Mouse (Mus musculus) embryonic facial prominence, embryonic 11.5 days (tissue): ENCODE data around the gene Pirt. TPM values are rescaled to one million over a fixed set of nuclear protein-coding genes. Genes with fewer than 3 reads are reported as not detected.

Experiments used
- ATAC-seq: fragments of 200-750 bp; cut with Nextera tagmentation; replicated peaks from 2 replicates; pipeline ENCODE4 v1.8.0; 2017; ENCODE audit warnings: low read depth; ENCODE audit not compliant: insufficient number of reproducible peaks, low FRiP score, low TSS enrichment
- DNase-seq: peaks from one replicate; pipeline ENCODE4 v3.0.0-alpha.2; 2015; ENCODE audit warnings: low spot score
- H3K27ac ChIP-seq: fragments of 300-500 bp; sonication (generic); replicated peaks from 2 replicates; pipeline ENCODE4 v1.5.1; 2014; ENCODE audit warnings: mild to moderate bottlenecking, low read depth, low read length, control low read depth
- H3K27me3 ChIP-seq: fragments of 300-500 bp; sonication (generic); 2 replicates; pipeline ENCODE4 v1.6.1; 2014; ENCODE audit warnings: mild to moderate bottlenecking, low read length, moderate library complexity, mixed read lengths; ENCODE audit not compliant: control insufficient read depth, insufficient read depth
- H3K36me3 ChIP-seq: fragments of 300-500 bp; sonication (generic); replicated peaks from 2 replicates; pipeline ENCODE4 v1.6.1; 2014; ENCODE audit warnings: low read depth, mild to moderate bottlenecking, low read length, moderate library complexity, mixed read lengths; ENCODE audit not compliant: control insufficient read depth, insufficient read depth
- H3K4me1 ChIP-seq: fragments of 300-500 bp; sonication (generic); 2 replicates; pipeline ENCODE4 v1.6.1; 2014; ENCODE audit warnings: low read length, mixed read lengths; ENCODE audit not compliant: control insufficient read depth, insufficient read depth
- H3K4me2 ChIP-seq: fragments of 300-500 bp; sonication (generic); 2 replicates; pipeline ENCODE4 v1.6.1; 2014; ENCODE audit warnings: low read depth, mild to moderate bottlenecking, control low read depth, low read length, moderate library complexity
- H3K4me3 ChIP-seq: fragments of 300-500 bp; sonication (generic); 2 replicates; pipeline ENCODE4 v1.5.1; 2014; ENCODE audit warnings: low read depth, low read length, control low read depth
- H3K9ac ChIP-seq: fragments of 300-500 bp; sonication (generic); replicated peaks from 2 replicates; pipeline ENCODE4 v1.6.1; 2014; ENCODE audit warnings: mild to moderate bottlenecking, control low read depth, low read length
- H3K9me3 ChIP-seq: fragments of 300-500 bp; sonication (generic); replicated peaks from 2 replicates; pipeline ENCODE4 v1.6.1; 2016; ENCODE audit warnings: mild to moderate bottlenecking, low read length, inconsistent platforms, mixed read lengths; ENCODE audit not compliant: control insufficient read depth
- WGBS: fragments of 180-500 bp; shearing (Covaris S2); extraction: QIAGEN DNeasy Blood & Tissue Kit; methylation state at CpG from one replicate; pipeline ENCODE4 v1.1.7; 2014; 5-methylcytosine and 5-hydroxymethylcytosine counted together
- polyA plus RNA-seq: library from polyadenylated mRNA; unstranded; fragments of >200 nt; fragmentation: Nextera tagmentation; extraction: Ambion mirVana; gene quantifications from 2 replicates; pipeline ENCODE4 v1.2.1, GENCODE M21; 2014

Pirt gene
- polyA plus RNA-seq, 1 experiment from 2014 or later, result 3.5 TPM

DNA sequence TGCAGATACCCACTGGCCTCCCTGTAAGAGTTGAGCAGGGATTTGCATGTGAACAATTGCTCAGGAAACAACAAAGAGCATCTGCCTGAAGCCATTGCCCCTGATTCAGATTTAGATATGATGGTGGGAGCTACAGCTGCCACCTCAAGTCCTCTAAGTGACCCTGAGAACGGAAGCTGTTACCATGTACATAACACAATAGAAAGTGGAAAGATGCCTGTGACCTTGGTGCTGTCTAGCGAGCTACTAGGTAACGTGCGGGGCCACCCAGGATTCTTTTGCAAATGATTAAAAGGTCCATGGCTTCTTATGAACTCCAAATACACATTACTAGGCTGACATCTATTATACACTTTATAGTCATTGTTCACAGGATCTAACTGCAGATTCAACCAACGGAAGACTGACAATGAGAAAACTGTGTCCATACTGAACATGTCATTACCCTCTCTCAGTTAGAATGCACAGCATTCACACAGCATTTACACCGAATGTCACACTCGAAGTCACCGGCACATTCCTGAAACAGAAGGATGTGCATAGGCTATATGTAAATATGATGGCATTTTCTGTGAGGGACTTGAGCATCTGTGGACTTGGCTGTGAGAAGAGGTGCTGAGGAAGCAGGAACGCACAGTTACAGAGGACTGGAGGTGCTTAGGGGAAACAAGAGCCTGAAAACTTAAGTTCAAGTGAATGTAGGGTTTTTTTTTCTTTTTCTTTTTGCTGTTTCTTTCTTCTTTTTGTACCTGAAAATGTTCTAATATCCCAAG is 21.2 kb downstream of the Pirt start:
- no peak overlapping the region for H3K4me2 ChIP-seq
- no peak overlapping the region for H3K27ac ChIP-seq
- no peaks in the 10 kb centered on the region for H3K36me3 ChIP-seq
- H3K9ac ChIP-seq, result no peak overlapping the region
- 77% methylated on average over 9 of the region's 9 CpGs for WGBS
- no peak for DNase-seq
- H3K9me3 ChIP-seq, result no peaks in the 10 kb centered on the region
- ATAC-seq, result no peak
- H3K4me3 ChIP-seq, result no peak overlapping the region
- H3K27me3 ChIP-seq, result no peaks in the 10 kb centered on the region
- H3K4me1 ChIP-seq, result no peaks in the 10 kb centered on the region

DNA sequence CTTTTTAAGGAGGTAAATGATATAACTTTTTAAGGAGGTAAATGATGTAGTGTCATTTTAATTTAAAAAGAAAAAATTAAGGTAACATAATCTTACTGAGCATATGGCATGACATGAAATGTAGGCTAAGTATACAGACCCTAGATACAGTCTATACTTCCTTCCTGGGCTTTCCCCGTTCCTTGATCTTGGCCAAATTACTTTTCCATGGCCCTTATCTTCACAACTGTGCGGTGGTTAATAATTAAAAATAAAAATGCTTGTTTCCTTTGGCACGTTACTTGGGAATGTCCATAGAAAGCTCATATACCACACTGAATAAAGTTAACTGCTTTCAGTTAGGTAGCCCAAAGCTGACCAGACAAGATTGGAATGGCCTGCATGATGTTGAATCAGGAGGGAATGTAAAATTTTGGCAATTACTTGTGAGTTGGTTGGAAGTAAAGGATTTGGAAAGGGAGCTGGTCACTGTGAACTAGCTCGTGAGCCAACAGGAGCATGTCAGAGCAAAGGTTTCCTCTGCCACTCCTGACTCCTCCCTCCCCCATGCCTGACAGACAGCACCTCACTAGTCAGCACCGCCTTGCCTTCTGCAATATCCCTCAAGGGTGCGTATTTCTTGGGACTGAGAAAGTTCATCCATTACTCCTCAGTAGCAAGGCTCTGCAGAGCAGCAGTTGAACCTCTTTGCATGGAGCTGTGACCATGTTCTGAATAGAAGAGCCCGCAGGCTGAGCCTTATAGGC is 22.8 kb downstream of the Pirt start:
- no peak overlapping the region for H3K4me3 ChIP-seq
- no peaks in the 10 kb centered on the region for H3K27me3 ChIP-seq
- no peak overlapping the region for H3K9ac ChIP-seq
- 82% methylated on average over 7 of the region's 7 CpGs for WGBS
- no peak overlapping the region for H3K4me2 ChIP-seq
- H3K27ac ChIP-seq, result no peak overlapping the region
- ATAC-seq (no peak), DNase-seq (no peak)
- no peaks in the 10 kb centered on the region for H3K9me3 ChIP-seq
- no peaks in the 10 kb centered on the region for H3K36me3 ChIP-seq
- H3K4me1 ChIP-seq, result no peaks in the 10 kb centered on the region

GRCm38 (mm10) chr11:66942011-66942410 is 30.2 kb downstream of the Pirt start:
- H3K4me1 ChIP-seq, result no peaks in the 10 kb centered on the region
- no peak overlapping the region for H3K27ac ChIP-seq
- WGBS, result 97% methylated on average over 5 of the region's 5 CpGs
- ATAC-seq (no peak), DNase-seq (no peak)
- no peaks in the 10 kb centered on the region for H3K27me3 ChIP-seq
- H3K9ac ChIP-seq, result no peak overlapping the region
- H3K4me3 ChIP-seq, result no peak overlapping the region
- no peaks in the 10 kb centered on the region for H3K36me3 ChIP-seq
- no peak overlapping the region for H3K4me2 ChIP-seq
- no peaks in the 10 kb centered on the region for H3K9me3 ChIP-seq

DNA sequence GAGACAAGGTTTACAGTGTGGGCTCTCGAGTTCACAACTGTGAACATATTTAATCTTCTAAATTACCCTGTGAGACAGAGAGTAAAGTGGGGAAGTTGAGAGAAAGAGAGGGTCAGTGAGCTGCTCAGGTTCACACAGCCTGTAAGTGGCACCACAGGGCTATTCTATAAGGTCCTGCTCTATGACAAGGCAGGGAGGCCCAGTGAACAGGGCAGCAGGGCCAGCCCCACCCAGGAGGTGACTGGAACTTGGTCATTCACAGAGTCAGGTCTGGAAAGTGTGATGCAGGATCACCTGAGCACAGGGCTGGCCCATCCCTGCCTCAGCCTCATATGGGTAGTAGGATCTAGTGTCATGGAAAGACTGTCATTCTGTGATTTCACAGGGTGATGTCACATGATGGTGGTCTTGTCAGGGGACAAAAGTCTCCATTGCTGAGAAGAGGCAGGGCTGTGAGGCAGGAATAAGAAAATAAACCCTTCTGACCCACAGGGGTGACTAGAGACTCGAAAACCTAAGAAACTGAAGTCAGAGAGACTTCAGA is 33.5 kb downstream of the Pirt start:
- no peaks in the 10 kb centered on the region for H3K4me1 ChIP-seq
- H3K27ac ChIP-seq, result no peak overlapping the region
- H3K27me3 ChIP-seq, result no peaks in the 10 kb centered on the region
- no peaks in the 10 kb centered on the region for H3K36me3 ChIP-seq
- DNase-seq (no peak), ATAC-seq (no peak)
- WGBS, result 82% methylated on average over 2 of the region's 2 CpGs
- H3K9ac ChIP-seq, result no peak overlapping the region
- no peaks in the 10 kb centered on the region for H3K9me3 ChIP-seq
- no peak overlapping the region for H3K4me3 ChIP-seq
- H3K4me2 ChIP-seq, result no peak overlapping the region

DNA sequence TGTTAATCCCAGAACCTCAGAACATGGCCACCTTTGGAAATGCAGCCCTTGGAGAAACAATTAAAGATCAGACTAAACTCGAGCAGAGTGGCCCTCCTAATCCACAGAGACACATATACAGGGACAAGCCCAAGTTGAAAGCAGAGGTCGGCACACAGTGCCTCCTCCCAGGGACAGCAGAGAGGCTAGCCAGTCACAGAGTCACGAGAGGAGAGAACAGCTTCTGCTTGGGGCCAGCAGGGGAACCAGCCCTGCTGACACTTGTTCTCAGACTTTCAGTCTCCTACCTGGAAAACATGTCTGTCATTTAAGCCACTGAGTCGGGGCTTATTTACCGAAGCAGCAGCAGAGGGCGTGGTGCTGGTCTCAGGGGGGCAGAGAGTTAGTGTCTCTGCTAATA is 34.7 kb downstream of the Pirt start:
- no peak for DNase-seq
- H3K27ac ChIP-seq, result no peak overlapping the region

DNA sequence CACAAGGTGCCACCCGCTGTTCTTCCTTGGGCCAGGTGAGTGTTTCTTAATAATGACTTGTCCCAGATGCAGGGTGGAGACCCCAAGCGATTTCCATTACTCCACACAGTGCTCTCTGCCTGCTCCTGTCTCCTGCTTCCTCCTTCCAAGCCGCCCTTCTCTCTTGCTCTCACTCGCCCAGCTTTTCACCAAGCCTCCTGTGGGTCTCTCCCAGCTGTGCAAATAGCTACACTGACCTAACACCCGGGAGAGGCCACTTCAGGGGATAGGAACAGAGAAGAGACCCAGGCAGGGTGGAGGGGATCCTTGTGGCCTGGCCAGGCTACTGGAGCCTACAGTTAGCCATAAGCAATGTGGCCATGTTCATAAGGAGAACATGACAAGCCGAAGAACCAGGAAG is 35.1 kb downstream of the Pirt start:
- Histone ChIP-seq H3K4me3 (no peak overlapping the region), H3K4me1 (no peaks in the 10 kb centered on the region), H3K27ac (no peak overlapping the region), H3K9me3 (no peaks in the 10 kb centered on the region), H3K27me3 (no peaks in the 10 kb centered on the region), H3K9ac (no peak overlapping the region), H3K36me3 (no peaks in the 10 kb centered on the region), H3K4me2 (no peak overlapping the region)
- DNase-seq (no peak), ATAC-seq (no peak)
- 85% methylated on average over 6 of the region's 6 CpGs for WGBS

More for the DNA sequence above, 34.7 kb downstream of the Pirt start:
- H3K36me3 ChIP-seq, result no peaks in the 10 kb centered on the region
- H3K4me3 ChIP-seq, result no peak overlapping the region
- H3K27me3 ChIP-seq, result no peaks in the 10 kb centered on the region
- no peak for ATAC-seq
- 69% methylated on average over 6 of the region's 6 CpGs for WGBS
- no peak overlapping the region for H3K4me2 ChIP-seq
- H3K4me1 ChIP-seq, result no peaks in the 10 kb centered on the region
- H3K9me3 ChIP-seq, result no peaks in the 10 kb centered on the region
- no peak overlapping the region for H3K9ac ChIP-seq

GRCm38 (mm10) chr11:66956303-66956702 is 44.5 kb downstream of the Pirt start, which contains the start of gene Tmem238l:
TSS of gene Tmem238l (plus strand) at chr11:66956638.
- DNase-seq (no peak), ATAC-seq (no peak)
- no peaks in the 10 kb centered on the region for H3K27me3 ChIP-seq
- H3K4me2 ChIP-seq, result no peak within 1 kb of the TSS
- no peaks in the 10 kb centered on the region for H3K36me3 ChIP-seq
- no peaks in the 10 kb centered on the region for H3K9me3 ChIP-seq
- H3K4me3 ChIP-seq, result no peak within 1 kb of the TSS
- WGBS, result 85% methylated on average over 9 of the region's 9 CpGs
- no peaks in the 10 kb centered on the region for H3K4me1 ChIP-seq
- no peak within 1 kb of the TSS for H3K27ac ChIP-seq
- H3K9ac ChIP-seq, result no peak within 1 kb of the TSS

GRCm38 (mm10) chr11:66960797-66961196 is 49.0 kb downstream of the Pirt start:
- Histone ChIP-seq H3K4me2 (no peak overlapping the region), H3K9me3 (no peaks in the 10 kb centered on the region), H3K4me1 (no peaks in the 10 kb centered on the region), H3K27me3 (no peaks in the 10 kb centered on the region), H3K9ac (no peak overlapping the region), H3K4me3 (no peak overlapping the region), H3K36me3 (no peaks in the 10 kb centered on the region), H3K27ac (no peak overlapping the region)
- WGBS, result 90% methylated on average over 1 of the region's 1 CpGs
- DNase-seq (no peak), ATAC-seq (no peak)
